Mouse (Mus musculus) forebrain, embryonic 10.5 days (tissue): Measurements from ENCODE around the gene Mrps14. TPM values are rescaled to one million over a fixed set of nuclear protein-coding genes. Genes with fewer than 3 reads are reported as not detected.

Experiments
- polyA plus RNA-seq: library from polyadenylated mRNA; unstranded; fragments of >200 nt; fragmentation: Nextera tagmentation; extraction: Ambion mirVana; gene quantifications from 2 replicates; pipeline ENCODE4 v1.2.1, GENCODE M21; 2016

Gene Mrps14
- polyA plus RNA-seq, 1 experiment from 2014 or later, result 251 TPM

Other genes with a start within 250 kb of the Mrps14 start
- gene 4930523C07Rik, start 150.8 kb upstream of the Mrps14 start, polyA plus RNA-seq, result 2.3 and 3.4 TPM in 2 replicates
- not detected in 2 replicates for gene Tnn, start 41.6 kb upstream of the Mrps14 start, polyA plus RNA-seq
- gene Cacybp, start 17.7 kb downstream of the Mrps14 start, polyA plus RNA-seq, result 361 and 381 TPM in 2 replicates